Mouse (Mus musculus) hindbrain, embryonic 15.5 days (tissue): ENCODE measurements around the gene Fgf13. TPM values are rescaled to one million over a fixed set of nuclear protein-coding genes. Genes with fewer than 3 reads are reported as not detected.

ENCODE experiments used
- ATAC-seq: fragments of 200-750 bp; cut with Nextera tagmentation; 2 replicates; pipeline ENCODE4 v1.8.0; 2017; ENCODE audit warnings: low read depth, moderate number of reproducible peaks, moderate TSS enrichment; ENCODE audit not compliant: low FRiP score
- H3K27ac ChIP-seq: fragments of 300-500 bp; sonication (generic); replicated peaks from 2 replicates; pipeline ENCODE4 v1.5.1; 2015; ENCODE audit warnings: mild to moderate bottlenecking, inconsistent platforms
- H3K27me3 ChIP-seq: fragments of 300-500 bp; sonication (generic); 2 replicates; pipeline ENCODE4 v1.6.1; 2015; ENCODE audit warnings: control low read depth, inconsistent platforms
- H3K36me3 ChIP-seq: fragments of 300-500 bp; sonication (generic); 2 replicates; pipeline ENCODE4 v1.6.1; 2015; ENCODE audit warnings: control low read depth, inconsistent platforms
- H3K4me1 ChIP-seq: fragments of 300-500 bp; sonication (generic); replicated peaks from 2 replicates; pipeline ENCODE4 v1.6.1; 2015; ENCODE audit warnings: control low read depth, inconsistent platforms
- H3K4me2 ChIP-seq: fragments of 300-500 bp; sonication (generic); 2 replicates; pipeline ENCODE4 v1.6.1; 2015; ENCODE audit warnings: moderate library complexity, mild to moderate bottlenecking, inconsistent platforms
- H3K4me3 ChIP-seq: fragments of 300-500 bp; sonication (generic); 2 replicates; pipeline ENCODE4 v1.5.1; 2015; ENCODE audit warnings: mild to moderate bottlenecking, inconsistent platforms
- H3K9ac ChIP-seq: fragments of 300-500 bp; sonication (generic); 2 replicates; pipeline ENCODE4 v1.6.1; 2015; ENCODE audit warnings: inconsistent platforms
- H3K9me3 ChIP-seq: fragments of 300-500 bp; sonication (generic); 2 replicates; pipeline ENCODE4 v1.6.1; 2016; ENCODE audit warnings: control low read depth, inconsistent platforms
- WGBS: fragments of 180-500 bp; shearing (Covaris S2); methylation state at CpG from one replicate; pipeline ENCODE4 v1.1.7; 2015; 5-methylcytosine and 5-hydroxymethylcytosine counted together
- polyA plus RNA-seq: library from polyadenylated mRNA; unstranded; fragments of >200 nt; fragmentation: Nextera tagmentation; extraction: Ambion mirVana; gene quantifications from 2 replicates; pipeline ENCODE4 v1.2.1, GENCODE M21; 2015

Gene Fgf13
- polyA plus RNA-seq, 1 experiment from 2014 or later: 210 TPM

DNA sequence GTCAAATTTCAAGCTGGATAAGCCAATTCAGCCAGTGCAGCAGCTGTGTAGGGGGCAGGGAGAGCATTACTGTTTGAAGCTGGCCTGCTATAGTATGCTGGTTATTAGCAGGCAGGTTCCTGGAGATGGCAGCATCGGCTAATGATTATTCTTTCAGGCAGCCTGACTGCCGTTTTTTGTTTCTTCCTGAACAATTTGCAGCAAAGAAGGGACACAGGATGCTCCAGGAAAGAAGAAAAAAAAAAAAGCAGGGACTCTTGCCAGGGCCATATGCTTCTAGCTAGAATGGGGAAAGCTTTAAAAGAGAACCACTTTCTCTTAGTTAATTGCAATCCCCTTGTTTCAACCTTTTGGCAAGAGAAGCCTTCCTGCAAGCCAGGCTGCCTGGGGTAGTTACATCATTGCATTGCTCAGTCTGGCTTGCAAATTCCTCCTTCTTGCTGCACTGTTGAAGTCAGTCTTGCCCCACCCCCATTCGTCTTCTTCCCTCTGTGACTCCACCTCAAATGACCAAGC lies 388.7 kb downstream of the Fgf13 start:
- Histone ChIP-seq H3K9ac (no peak overlapping the region), H3K27me3 (no peaks in the 10 kb centered on the region), H3K4me3 (no peak overlapping the region), H3K36me3 (no peaks in the 10 kb centered on the region), H3K9me3 (no peaks in the 10 kb centered on the region), H3K4me2 (peak overlapping the region; percentile 26; the same call in 1 of the 2 replicates), H3K27ac (peak overlapping the region; percentile 12), H3K4me1 (0 out of 2 replicates have a peak, but pooled peaks cover 4% of the 10 kb centered on the region)
- WGBS: 26% methylated on average over 3 of the region's 3 CpGs
- peak; percentile 90 for ATAC-seq

DNA sequence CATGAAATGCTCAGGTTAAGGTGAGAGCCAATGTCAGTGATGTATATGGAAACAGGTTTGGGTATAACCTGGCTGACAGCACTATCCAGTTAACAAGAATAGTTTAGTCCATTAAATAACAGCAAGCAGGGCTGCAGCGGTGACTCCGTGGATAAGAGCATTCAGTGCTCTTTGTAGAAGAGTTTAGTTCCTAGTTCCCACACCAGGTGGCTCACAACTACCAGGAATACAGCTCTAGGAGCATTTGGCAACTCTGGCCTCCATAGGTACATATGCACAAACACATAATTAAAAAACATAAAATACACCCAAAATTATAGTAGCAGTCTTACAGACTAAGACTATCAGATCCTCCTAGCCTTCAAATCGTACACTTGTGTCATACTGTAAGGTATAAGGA lies 390.2 kb downstream of the Fgf13 start:
- no peak overlapping the region for H3K27ac ChIP-seq
- H3K9me3 ChIP-seq: no peaks in the 10 kb centered on the region
- 0 out of 2 replicates have a peak, but pooled peaks cover 4% of the 10 kb centered on the region for H3K4me1 ChIP-seq
- H3K36me3 ChIP-seq: no peaks in the 10 kb centered on the region
- H3K4me3 ChIP-seq: no peak overlapping the region
- 69% methylated on average over 3 of the region's 3 CpGs for WGBS
- no peak overlapping the region for H3K9ac ChIP-seq
- H3K4me2 ChIP-seq: no peak overlapping the region
- H3K27me3 ChIP-seq: no peaks in the 10 kb centered on the region
- no peak for ATAC-seq

DNA sequence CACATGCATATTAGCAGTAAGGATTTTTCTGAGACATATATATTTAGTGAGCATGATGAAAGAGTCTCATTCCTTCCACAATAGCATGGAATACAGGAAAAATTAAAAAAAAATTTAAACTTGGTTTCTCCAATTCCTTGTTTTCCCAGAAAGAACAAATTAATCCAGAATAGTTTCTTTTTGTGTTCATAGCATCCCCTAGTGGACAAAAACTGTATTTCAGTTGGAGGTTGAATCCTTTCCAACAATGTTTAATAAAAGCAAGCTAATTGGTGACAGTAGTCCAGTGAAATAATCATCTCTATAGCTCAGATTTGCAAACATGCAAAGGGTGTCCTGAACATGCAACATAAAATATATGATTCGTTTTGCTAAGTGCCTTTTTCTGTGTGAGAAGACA lies 395.7 kb downstream of the Fgf13 start:
- Histone ChIP-seq H3K27ac (no peak overlapping the region), H3K27me3 (no peaks in the 10 kb centered on the region), H3K4me1 (no peaks in the 10 kb centered on the region), H3K36me3 (no peaks in the 10 kb centered on the region), H3K4me2 (no peak overlapping the region), H3K9ac (no peak overlapping the region), H3K4me3 (no peak overlapping the region), H3K9me3 (no peaks in the 10 kb centered on the region)
- ATAC-seq: no peak
- 6% methylated on average over 1 of the region's 1 CpGs for WGBS

DNA sequence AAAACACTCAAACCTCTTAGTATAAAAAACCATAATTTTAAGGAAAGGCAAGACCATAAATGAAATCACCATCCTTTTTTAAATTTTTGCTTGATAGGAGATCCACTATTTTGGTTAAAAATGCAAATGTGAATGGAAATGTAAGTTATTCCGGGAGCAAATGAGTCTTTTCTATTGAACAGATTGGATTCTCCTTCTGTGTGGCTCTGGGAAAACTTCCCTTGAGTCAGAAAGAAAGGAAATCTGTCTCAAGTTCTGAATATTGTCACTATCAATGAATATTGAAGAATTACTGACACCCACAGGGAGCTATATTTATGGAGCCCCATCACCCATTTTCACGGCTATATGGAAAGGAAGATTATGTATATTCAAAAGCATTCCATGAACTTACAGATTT lies 401.1 kb downstream of the Fgf13 start:
- ATAC-seq: no peak
- Histone ChIP-seq H3K9ac (no peak overlapping the region), H3K4me3 (no peak overlapping the region), H3K27ac (no peak overlapping the region), H3K27me3 (no peaks in the 10 kb centered on the region), H3K4me1 (no peaks in the 10 kb centered on the region), H3K4me2 (no peak overlapping the region), H3K9me3 (no peaks in the 10 kb centered on the region), H3K36me3 (no peaks in the 10 kb centered on the region)
- 76% methylated on average over 2 of the region's 2 CpGs for WGBS

DNA sequence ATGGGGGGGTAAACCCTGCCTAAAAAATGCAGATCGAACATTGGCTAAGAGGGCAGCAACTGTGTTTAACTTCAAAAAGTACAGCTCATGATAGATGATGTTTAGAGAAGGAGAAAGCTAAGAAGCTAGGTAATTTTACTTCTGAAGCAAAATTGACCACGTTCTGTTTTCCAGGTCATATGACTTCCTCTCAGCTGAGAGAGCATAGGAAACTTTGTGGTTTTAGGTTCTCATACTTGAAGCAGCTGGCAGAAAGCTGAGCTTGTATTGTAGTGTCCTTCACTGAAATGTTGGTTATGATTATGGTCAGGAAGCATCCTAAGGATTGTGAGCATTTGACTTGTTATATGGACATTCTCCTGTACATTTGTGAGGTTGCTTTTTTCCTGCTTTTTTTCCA lies 425.9 kb downstream of the Fgf13 start:
- Histone ChIP-seq H3K27ac (no peak overlapping the region), H3K9me3 (no peaks in the 10 kb centered on the region), H3K4me2 (no peak overlapping the region), H3K9ac (no peak overlapping the region), H3K36me3 (no peaks in the 10 kb centered on the region), H3K4me3 (no peak overlapping the region), H3K4me1 (no peaks in the 10 kb centered on the region), H3K27me3 (no peaks in the 10 kb centered on the region)
- ATAC-seq: no peak
- WGBS: 72% methylated on average over 2 of the region's 2 CpGs

DNA sequence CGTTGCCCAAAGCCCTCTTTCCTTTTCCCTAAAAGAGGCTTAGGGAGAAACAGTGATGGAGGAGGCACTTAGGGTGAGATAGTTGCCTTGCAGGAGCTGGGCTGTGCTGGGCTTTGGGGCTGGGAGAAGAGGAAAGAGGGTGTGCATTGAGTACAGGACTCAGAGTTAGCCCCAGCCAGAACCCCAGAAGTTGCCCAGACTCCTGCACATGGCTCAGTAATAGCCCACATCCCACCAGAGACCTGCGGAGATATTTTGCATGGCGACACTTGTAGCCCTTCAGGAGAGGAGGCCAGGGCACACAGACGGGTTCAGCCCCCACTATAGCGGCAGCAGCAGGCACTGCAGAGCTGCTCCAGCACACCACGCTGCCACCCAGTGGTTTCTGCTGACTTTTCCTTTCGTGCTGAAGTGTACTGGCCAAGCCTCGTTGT lies 432.9 kb downstream of the Fgf13 start:
- H3K27me3 ChIP-seq: no peaks in the 10 kb centered on the region
- H3K9ac ChIP-seq: no peak overlapping the region
- H3K9me3 ChIP-seq: no peaks in the 10 kb centered on the region
- peak overlapping the region; percentile 68 for H3K4me2 ChIP-seq
- H3K4me1 ChIP-seq: no peaks in the 10 kb centered on the region; the same call in 1 of the 2 replicates
- peak overlapping the region; percentile 58 for H3K4me3 ChIP-seq
- H3K36me3 ChIP-seq: no peaks in the 10 kb centered on the region
- peak; percentile 84; the same call in 1 of the 2 replicates for ATAC-seq
- WGBS: 11% methylated on average over 8 of the region's 8 CpGs
- H3K27ac ChIP-seq: peak overlapping the region; percentile 45; the same call in 1 of the 2 replicates

DNA sequence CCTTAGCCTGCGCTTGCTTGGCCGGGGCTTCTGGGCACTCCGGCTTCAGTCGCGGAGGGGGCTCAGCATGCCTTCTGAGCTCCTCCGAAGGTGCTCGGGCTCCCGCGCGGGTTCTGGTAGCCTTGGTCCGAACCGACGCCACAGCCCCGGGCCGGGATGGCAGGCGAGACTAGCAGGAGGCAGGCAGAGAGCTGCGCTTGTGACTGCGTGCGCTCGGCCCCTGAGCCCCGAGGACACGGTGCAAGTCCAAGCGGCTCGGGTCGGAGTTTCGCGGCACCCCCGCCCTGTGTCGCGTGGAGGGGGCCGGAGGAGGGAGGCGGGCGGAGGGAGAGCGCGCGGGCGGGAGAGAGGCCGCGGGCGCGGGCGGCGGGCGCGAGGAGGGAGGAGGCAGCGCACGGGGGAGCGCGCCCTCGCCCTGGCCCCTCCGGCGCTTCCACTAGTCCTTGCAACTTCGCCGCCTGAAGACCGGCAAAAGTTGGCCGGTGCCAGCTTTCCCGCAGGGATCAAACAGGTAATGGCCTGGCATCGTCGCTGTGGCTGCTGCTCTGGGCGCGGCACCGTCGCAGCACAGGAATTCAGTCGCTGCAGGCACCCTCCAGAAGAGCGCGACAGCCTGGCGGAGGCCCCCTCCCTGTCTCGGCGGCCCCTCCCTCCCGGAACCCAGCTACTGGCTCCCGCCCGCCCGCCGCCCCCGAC lies 433.6 kb downstream of the Fgf13 start:
- Histone ChIP-seq H3K27ac (peak overlapping the region; percentile 68), H3K27me3 (no peaks in the 10 kb centered on the region), H3K9me3 (no peaks in the 10 kb centered on the region), H3K4me1 (no peaks in the 10 kb centered on the region; the same call in 1 of the 2 replicates), H3K4me2 (peak overlapping the region; percentile 68), H3K36me3 (no peaks in the 10 kb centered on the region), H3K9ac (peak overlapping the region; percentile 48), H3K4me3 (peak overlapping the region; percentile 58)
- 15% methylated on average over 45 of the region's 75 CpGs for WGBS
- ATAC-seq: peak; percentile 87

DNA sequence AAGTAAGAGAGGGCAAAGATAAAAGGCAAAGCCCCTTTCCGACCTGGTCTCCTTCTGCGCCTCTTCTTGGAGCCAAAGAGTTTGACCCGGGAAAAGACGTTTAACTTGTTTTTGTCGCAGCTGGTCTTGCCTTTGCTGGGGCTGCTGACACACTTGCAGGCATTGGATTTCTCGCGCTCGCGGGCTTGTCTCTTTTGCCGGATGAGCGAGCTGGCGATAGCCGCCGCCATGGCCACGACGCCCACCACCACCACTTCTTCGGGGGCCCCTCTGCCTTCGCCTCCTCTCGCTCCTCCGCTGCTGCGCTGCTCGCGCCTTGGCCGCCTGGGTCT lies 434.1 kb downstream of the Fgf13 start:
- Histone ChIP-seq H3K27me3 (no peaks in the 10 kb centered on the region), H3K4me1 (no peaks in the 10 kb centered on the region; the same call in 1 of the 2 replicates), H3K9ac (peak overlapping the region; percentile 48), H3K36me3 (no peaks in the 10 kb centered on the region), H3K27ac (peak overlapping the region; percentile 68), H3K4me2 (peak overlapping the region; percentile 68), H3K9me3 (no peaks in the 10 kb centered on the region), H3K4me3 (peak overlapping the region; percentile 58)
- WGBS: 28% methylated on average over 24 of the region's 24 CpGs
- no peak; the same call in 1 of the 2 replicates for ATAC-seq

DNA sequence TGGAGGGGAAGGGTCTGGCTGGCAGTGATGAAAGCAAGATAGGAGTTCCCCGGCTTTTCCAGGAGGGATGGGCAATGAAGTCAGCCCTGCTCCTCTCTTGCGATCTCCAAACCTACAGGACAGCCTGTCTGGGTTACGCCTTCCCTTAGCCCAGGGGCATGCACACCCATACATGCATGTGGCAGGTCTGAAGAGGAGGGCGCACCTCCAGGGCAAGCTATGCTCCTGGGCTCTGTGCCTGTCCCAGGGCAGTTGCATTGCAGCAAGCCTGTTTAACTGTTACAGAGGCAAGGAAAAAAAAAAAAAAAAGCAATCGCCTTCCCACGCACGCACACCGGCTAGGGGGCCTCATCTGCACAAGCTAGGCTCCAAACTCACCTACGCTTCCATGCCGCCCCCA lies 434.5 kb downstream of the Fgf13 start:
- no peaks in the 10 kb centered on the region; the same call in 1 of the 2 replicates for H3K4me1 ChIP-seq
- ATAC-seq: peak; percentile 52
- H3K9ac ChIP-seq: peak overlapping the region; percentile 48; the same call in 1 of the 2 replicates
- H3K27me3 ChIP-seq: no peaks in the 10 kb centered on the region
- WGBS: 15% methylated on average over 10 of the region's 10 CpGs
- H3K4me3 ChIP-seq: peak overlapping the region; percentile 58
- H3K36me3 ChIP-seq: no peaks in the 10 kb centered on the region
- peak overlapping the region; percentile 68 for H3K4me2 ChIP-seq
- H3K27ac ChIP-seq: peak overlapping the region; percentile 68; the same call in 1 of the 2 replicates
- H3K9me3 ChIP-seq: no peaks in the 10 kb centered on the region

DNA sequence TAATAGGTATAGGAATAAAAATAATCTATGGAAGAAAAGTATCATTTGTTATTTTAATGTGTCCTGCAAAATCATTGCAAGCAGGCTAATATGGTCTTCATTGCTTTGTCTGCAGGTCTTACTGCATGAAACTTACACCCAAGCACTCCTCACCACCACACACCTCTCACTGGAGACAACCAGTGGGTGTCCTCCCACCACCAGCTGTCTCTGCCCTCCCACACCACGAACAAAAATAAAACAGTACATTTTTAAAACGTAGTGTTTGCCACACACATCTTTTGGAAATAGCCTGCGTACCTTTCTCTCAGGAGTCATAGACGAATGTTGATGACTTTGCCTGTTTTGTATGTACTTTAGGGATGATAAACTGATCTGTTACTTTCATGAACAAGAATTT lies 441.2 kb downstream of the Fgf13 start:
- Histone ChIP-seq H3K27me3 (no peaks in the 10 kb centered on the region), H3K4me2 (no peak overlapping the region), H3K27ac (no peak overlapping the region), H3K9ac (no peak overlapping the region), H3K4me1 (no peaks in the 10 kb centered on the region), H3K9me3 (no peaks in the 10 kb centered on the region), H3K4me3 (no peak overlapping the region), H3K36me3 (no peaks in the 10 kb centered on the region)
- WGBS: 75% methylated on average over 4 of the region's 4 CpGs
- no peak for ATAC-seq

DNA sequence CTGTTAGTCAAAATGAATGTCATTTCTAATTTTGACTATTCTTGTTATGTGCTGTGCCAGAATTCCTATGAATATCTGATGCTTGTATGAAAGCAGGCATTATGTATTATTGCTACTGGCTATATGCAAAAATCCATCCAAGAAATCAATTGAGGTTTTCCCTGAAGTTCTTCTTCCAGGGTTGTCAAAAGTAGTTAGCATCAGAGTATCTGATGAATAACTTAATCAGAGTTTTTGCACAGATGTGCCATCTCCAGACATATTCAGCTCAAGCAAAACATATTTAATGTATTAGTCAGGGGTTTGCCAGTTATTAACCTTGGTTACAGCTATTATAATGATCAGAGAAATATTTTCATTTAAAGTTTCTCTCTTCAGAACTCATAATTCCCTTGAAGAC lies 454.7 kb downstream of the Fgf13 start:
- H3K36me3 ChIP-seq: no peaks in the 10 kb centered on the region
- no peaks in the 10 kb centered on the region for H3K4me1 ChIP-seq
- no peak overlapping the region for H3K4me2 ChIP-seq
- no peaks in the 10 kb centered on the region for H3K9me3 ChIP-seq
- ATAC-seq: no peak
- no peaks in the 10 kb centered on the region for H3K27me3 ChIP-seq
- H3K9ac ChIP-seq: no peak overlapping the region
- no peak overlapping the region for H3K4me3 ChIP-seq
- no peak overlapping the region for H3K27ac ChIP-seq

DNA sequence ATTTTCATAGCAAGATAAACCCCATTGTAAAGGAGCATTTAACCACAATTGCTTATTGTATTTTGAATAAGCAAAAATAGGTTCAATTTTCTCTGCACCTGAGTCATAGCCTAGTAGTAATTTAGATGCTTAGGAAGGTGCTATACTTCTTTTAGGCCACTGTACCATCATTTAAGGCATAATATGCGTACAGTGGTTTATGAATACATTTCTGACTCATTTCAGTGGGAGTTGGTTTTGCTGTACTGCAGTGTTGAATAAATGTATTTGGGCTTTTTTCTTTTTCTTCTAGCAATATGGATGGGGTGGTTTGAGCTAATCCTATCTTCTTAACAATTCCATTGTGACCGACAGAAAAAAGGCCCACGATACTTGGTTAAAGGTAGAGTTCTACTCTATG lies 481.9 kb downstream of the Fgf13 start:
- 97% methylated on average over 3 of the region's 3 CpGs for WGBS
- no peak for ATAC-seq
- no peaks in the 10 kb centered on the region for H3K27me3 ChIP-seq

More for the DNA sequence above, 481.9 kb downstream of the Fgf13 start:
- Histone ChIP-seq H3K9ac (no peak overlapping the region), H3K4me1 (no peaks in the 10 kb centered on the region), H3K9me3 (no peaks in the 10 kb centered on the region), H3K36me3 (no peaks in the 10 kb centered on the region), H3K4me3 (no peak overlapping the region), H3K4me2 (no peak overlapping the region), H3K27ac (no peak overlapping the region)
